ENCODE assay signal across 8 mouse cellular contexts in genomic region chr7:79211287-79211976, GRCm38 (mm10).
DNase-seq lines count a peak whose midpoint lies in the region; ATAC-seq and TF ChIP-seq lines count a peak whose summit lies in the region.

No protein-coding gene starts in this region.

- H3K4me1 ChIP-seq in hindbrain, postnatal 0 days (ENCODE audit: insufficient read depth, low read length) = no peaks in the 10 kb centered on the region; the same call in 1 of the 2 replicates
- H3K4me1 ChIP-seq in hindbrain, embryonic 14.5 days (replicated peaks; ENCODE audit: control insufficient read depth, insufficient read depth, low read length) = no peaks in the 10 kb centered on the region; the same call in 1 of the 2 replicates
- peaks cover 22% of the 10 kb centered on the region for H3K4me1 ChIP-seq in stomach, embryonic 14.5 days (ENCODE audit: control insufficient read depth, insufficient read depth, low read length)

- peak; percentile 44 for DNase-seq in hindbrain, postnatal 0 days (ENCODE audit: low spot score)
- DNase-seq in hindbrain, embryonic 14.5 days (ENCODE audit: low spot score) = no peak
- peak; percentile 41 for DNase-seq in embryo, embryonic 9.5 days (ENCODE audit: extremely low spot score)
- DNase-seq in kidney, postnatal 36 days = peak; percentile 16 to 20
- DNase-seq in layer of hippocampus, adult 11-12 months (ENCODE audit: low spot score) = no peak
- no peak for DNase-seq in left cerebral cortex, postnatal 36 days (ENCODE audit: low spot score in 2 of 2)

- WGBS in hindbrain, postnatal 0 days = 20% methylated on average over 9 of the region's 9 CpGs
- WGBS in hindbrain, embryonic 14.5 days = 20% methylated on average over 9 of the region's 9 CpGs
- 2% methylated on average over 9 of the region's 9 CpGs for WGBS in stomach, embryonic 14.5 days

- H3K9ac ChIP-seq in hindbrain, postnatal 0 days (replicated peaks; ENCODE audit: low read length) = no peak overlapping the region
- no peak overlapping the region for H3K9ac ChIP-seq in hindbrain, embryonic 14.5 days
- H3K9ac ChIP-seq in stomach, embryonic 14.5 days (replicated peaks; ENCODE audit: low read depth, low read length) = no peak overlapping the region

- intact Hi-C loops in left cerebral cortex, postnatal 36 days (cut with DNase I) = no loop called here

- ATAC-seq in hindbrain, postnatal 0 days = 0 out of 2 replicates have a peak, but pooled peaks have one; percentile 47
- ATAC-seq in hindbrain, embryonic 14.5 days (ENCODE audit: low FRiP score) = no peak
- ATAC-seq in stomach, embryonic 14.5 days (ENCODE audit: insufficient number of reproducible peaks, insufficient read depth, low FRiP score, low read depth) = peak; percentile 75
- no peak for ATAC-seq in megakaryocyte-erythroid progenitor cell, adult 5-6 weeks (replicated peaks; ENCODE audit: low FRiP score, low TSS enrichment, poor library complexity, severe bottlenecking)

- no peaks in the 10 kb centered on the region for H3K36me3 ChIP-seq in hindbrain, postnatal 0 days (ENCODE audit: insufficient read depth, low read length)
- no peaks in the 10 kb centered on the region for H3K36me3 ChIP-seq in hindbrain, embryonic 14.5 days (replicated peaks; ENCODE audit: control insufficient read depth, insufficient read depth)
- no peaks in the 10 kb centered on the region for H3K36me3 ChIP-seq in stomach, embryonic 14.5 days (ENCODE audit: control insufficient read depth, insufficient read depth, low read length)

- no peak overlapping the region for H3K4me3 ChIP-seq in hindbrain, postnatal 0 days (ENCODE audit: low read length)
- no peak overlapping the region for H3K4me3 ChIP-seq in hindbrain, embryonic 14.5 days (replicated peaks; ENCODE audit: low read length)
- no peak overlapping the region for H3K4me3 ChIP-seq in stomach, embryonic 14.5 days (ENCODE audit: low read depth, low read length)

- H3K4me2 ChIP-seq in hindbrain, postnatal 0 days (ENCODE audit: low read depth, low read length) = 0 out of 2 replicates have a peak overlapping the region, but pooled peaks have one; percentile 7
- H3K4me2 ChIP-seq in hindbrain, embryonic 14.5 days (replicated peaks) = no peak overlapping the region
- peak overlapping the region; percentile 23 for H3K4me2 ChIP-seq in stomach, embryonic 14.5 days (replicated peaks; ENCODE audit: low read depth, low read length)

- H3K9me3 ChIP-seq in hindbrain, postnatal 0 days (ENCODE audit: low read length) = no peaks in the 10 kb centered on the region
- H3K9me3 ChIP-seq in hindbrain, embryonic 14.5 days (ENCODE audit: control insufficient read depth, low read length) = no peaks in the 10 kb centered on the region
- H3K9me3 ChIP-seq in stomach, embryonic 14.5 days (ENCODE audit: control insufficient read depth, low read depth, low read length) = no peaks in the 10 kb centered on the region; the same call in 1 of the 2 replicates

- H3K27me3 ChIP-seq in hindbrain, postnatal 0 days (ENCODE audit: insufficient read depth, low read length) = no peaks in the 10 kb centered on the region
- no peaks in the 10 kb centered on the region for H3K27me3 ChIP-seq in hindbrain, embryonic 14.5 days (ENCODE audit: control insufficient read depth, insufficient read depth, low read length)
- no peaks in the 10 kb centered on the region for H3K27me3 ChIP-seq in stomach, embryonic 14.5 days (ENCODE audit: control insufficient read depth, insufficient read depth, low read length)

- no peak overlapping the region for H3K27ac ChIP-seq in hindbrain, postnatal 0 days
- no peak overlapping the region for H3K27ac ChIP-seq in hindbrain, embryonic 14.5 days
- H3K27ac ChIP-seq in stomach, embryonic 14.5 days (ENCODE audit: low read length) = peak overlapping the region; percentile 69

- TF ChIP-seq CTCF in hindbrain, postnatal 0 days (IDR thresholded peaks at IDR 0.05; ENCODE audit: low read depth) = no peak

Comparison
In these comparisons a context has a peak if more than half of its experiments do, and no peak if none do; other contexts are left out.
1. ATAC-seq: peak in hindbrain, postnatal 0 days (single experiment) and stomach, embryonic 14.5 days (single experiment); none in hindbrain, embryonic 14.5 days (single experiment) and megakaryocyte-erythroid progenitor cell, adult 5-6 weeks (single experiment).
2. DNase-seq: peak in hindbrain, postnatal 0 days (single experiment), embryo, embryonic 9.5 days (single experiment) and kidney, postnatal 36 days (2 of 2); none in hindbrain, embryonic 14.5 days (single experiment), layer of hippocampus, adult 11-12 months (single experiment) and left cerebral cortex, postnatal 36 days (0 of 2).